Mouse (Mus musculus) midbrain, embryonic 11.5 days (tissue): Measurements from ENCODE around the gene Ide. TPM values are rescaled to one million over a fixed set of nuclear protein-coding genes. Genes with fewer than 3 reads are reported as not detected.
"Not testable (repeated sequence)": the region's sequence is repeated elsewhere in the genome, so short reads cannot be mapped to it uniquely, and the experiment has no call there.

Experiments used
- ATAC-seq: fragments of 200-750 bp; cut with Nextera tagmentation; 2 replicates; pipeline ENCODE4 v1.8.0; 2017; ENCODE audit warnings: moderate TSS enrichment, moderate library complexity; ENCODE audit not compliant: low FRiP score
- DNase-seq: peaks from one replicate; pipeline ENCODE4 v3.0.0; 2015; ENCODE audit warnings: low spot score; ENCODE audit errors: missing footprints
- H3K27ac ChIP-seq: fragments of 300-500 bp; sonication (generic); 2 replicates; pipeline ENCODE4 v1.5.1; 2014; ENCODE audit warnings: low read depth, low read length
- H3K27me3 ChIP-seq: fragments of 300-500 bp; sonication (generic); 2 replicates; pipeline ENCODE4 v1.6.1; 2014; ENCODE audit warnings: mild to moderate bottlenecking, low read length, moderate library complexity, mixed read lengths; ENCODE audit not compliant: control insufficient read depth, insufficient read depth
- H3K36me3 ChIP-seq: fragments of 300-500 bp; sonication (generic); 2 replicates; pipeline ENCODE4 v1.6.1; 2014; ENCODE audit warnings: mild to moderate bottlenecking, low read length, moderate library complexity, mixed read lengths; ENCODE audit not compliant: control insufficient read depth, insufficient read depth
- H3K4me1 ChIP-seq: fragments of 300-500 bp; sonication (generic); 2 replicates; pipeline ENCODE4 v1.6.1; 2014; ENCODE audit warnings: low read length; ENCODE audit not compliant: control insufficient read depth, insufficient read depth
- H3K4me2 ChIP-seq: fragments of 300-500 bp; sonication (generic); 2 replicates; pipeline ENCODE4 v1.6.1; 2014; ENCODE audit warnings: mild to moderate bottlenecking, moderate library complexity
- H3K4me3 ChIP-seq: fragments of 300-500 bp; sonication (generic); 2 replicates; pipeline ENCODE4 v1.5.1; 2014; ENCODE audit warnings: low read depth, low read length
- H3K9ac ChIP-seq: fragments of 300-500 bp; sonication (generic); 2 replicates; pipeline ENCODE4 v1.6.1; 2014; ENCODE audit warnings: low read length
- H3K9me3 ChIP-seq: fragments of 300-500 bp; sonication (generic); 2 replicates; pipeline ENCODE4 v1.6.1; 2016; ENCODE audit warnings: low read length; ENCODE audit not compliant: control insufficient read depth
- WGBS: fragments of 180-500 bp; shearing (Covaris S2); extraction: QIAGEN DNeasy Blood & Tissue Kit; methylation state at CpG from one replicate; pipeline ENCODE4 v1.1.7; 2014; 5-methylcytosine and 5-hydroxymethylcytosine counted together
- polyA plus RNA-seq: library from polyadenylated mRNA; unstranded; fragments of >200 nt; fragmentation: Nextera tagmentation; extraction: Ambion mirVana; gene quantifications from 2 replicates; pipeline ENCODE4 v1.2.1, GENCODE M21; 2014

Ide gene
- polyA plus RNA-seq, 1 experiment from 2014 or later = 59.8 TPM

DNA sequence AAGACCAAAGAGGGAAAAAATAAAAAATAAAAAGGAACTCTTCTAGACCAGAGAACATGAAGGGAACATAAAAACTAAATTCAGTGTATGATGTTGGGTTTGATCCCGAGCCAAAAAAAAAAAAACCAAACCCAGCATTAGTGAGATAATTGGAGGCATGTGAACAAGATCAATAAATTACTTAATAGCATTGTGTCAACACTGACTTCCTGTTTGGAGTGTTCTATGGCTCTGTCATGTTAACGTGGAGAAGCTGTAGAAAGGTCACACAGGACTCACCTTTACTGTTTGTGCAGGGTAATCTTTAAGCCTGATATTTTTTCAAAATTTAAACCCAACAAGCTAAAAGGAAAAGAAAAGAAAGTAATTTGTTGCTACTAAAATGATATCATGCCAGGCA, 94.9 kb downstream of the Ide start:
- Histone ChIP-seq H3K27me3 (no peaks in the 10 kb centered on the region), H3K4me3 (no peak overlapping the region), H3K4me1 (peaks cover 4% of the 10 kb centered on the region), H3K27ac (no peak overlapping the region), H3K9ac (no peak overlapping the region), H3K9me3 (no peaks in the 10 kb centered on the region), H3K4me2 (no peak overlapping the region), H3K36me3 (no peaks in the 10 kb centered on the region)
- DNase-seq (no peak), ATAC-seq (no peak)
- WGBS = 66% methylated on average over 2 of the region's 2 CpGs

- no peak overlapping the region for H3K27ac ChIP-seq
- WGBS = 72% methylated on average over 5 of the region's 5 CpGs
- H3K9me3 ChIP-seq = no peaks in the 10 kb centered on the region
These were observed 96.5 kb downstream of the Ide start for GRCm38 (mm10) chr19:37241201-37241600.

DNA sequence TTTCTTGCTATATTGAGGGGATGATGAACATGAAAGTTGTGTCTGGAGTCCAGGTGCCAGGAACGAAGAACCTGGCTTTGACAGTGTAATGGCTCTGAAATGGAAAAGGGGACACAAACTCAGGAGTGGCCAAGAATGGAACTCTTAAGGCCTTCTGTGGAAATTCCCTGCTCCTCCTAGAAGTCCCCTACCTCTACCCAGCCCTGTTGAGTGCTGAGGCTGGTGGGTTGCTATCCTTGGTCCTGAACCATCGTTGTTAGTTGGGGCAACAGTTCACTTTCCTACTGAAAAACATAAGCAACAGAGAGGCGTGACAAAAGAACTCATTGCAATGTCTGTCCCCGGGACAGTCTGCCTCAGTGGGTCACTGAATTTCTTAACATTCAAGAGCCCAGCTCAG, 98.6 kb downstream of the Ide start:
- H3K36me3 ChIP-seq = no peaks in the 10 kb centered on the region
- 27% methylated on average over 4 of the region's 4 CpGs for WGBS

More at GRCm38 (mm10) chr19:37241201-37241600, 96.5 kb downstream of the Ide start:
- no peak overlapping the region for H3K4me2 ChIP-seq
- H3K9ac ChIP-seq = no peak overlapping the region
- peaks cover 4% of the 10 kb centered on the region for H3K4me1 ChIP-seq
- DNase-seq = no peak
- H3K4me3 ChIP-seq = no peak overlapping the region
- H3K27me3 ChIP-seq = no peaks in the 10 kb centered on the region
- no peaks in the 10 kb centered on the region for H3K36me3 ChIP-seq
- ATAC-seq = no peak

GRCm38 (mm10) chr19:37238651-37239050, 99.0 kb downstream of the Ide start:
- Histone ChIP-seq H3K27me3 (peaks cover 19% of the 10 kb centered on the region), H3K36me3 (no peaks in the 10 kb centered on the region), H3K4me1 (peaks cover 4% of the 10 kb centered on the region), H3K27ac (no peak overlapping the region), H3K9me3 (no peaks in the 10 kb centered on the region), H3K9ac (no peak overlapping the region), H3K4me3 (no peak overlapping the region), H3K4me2 (peak overlapping the region; percentile 6; the same call in 1 of the 2 replicates)
- WGBS = 18% methylated on average over 7 of the region's 7 CpGs
- DNase-seq = peak; percentile 87
- no peak; the same call in 1 of the 2 replicates for ATAC-seq

More for the DNA sequence above, 98.6 kb downstream of the Ide start:
- Histone ChIP-seq H3K4me1 (peaks cover 4% of the 10 kb centered on the region), H3K4me2 (no peak overlapping the region), H3K9ac (no peak overlapping the region), H3K27me3 (peaks cover 14% of the 10 kb centered on the region), H3K9me3 (no peaks in the 10 kb centered on the region), H3K4me3 (no peak overlapping the region), H3K27ac (no peak overlapping the region)
- ATAC-seq (no peak), DNase-seq (peak; percentile 89)

DNA sequence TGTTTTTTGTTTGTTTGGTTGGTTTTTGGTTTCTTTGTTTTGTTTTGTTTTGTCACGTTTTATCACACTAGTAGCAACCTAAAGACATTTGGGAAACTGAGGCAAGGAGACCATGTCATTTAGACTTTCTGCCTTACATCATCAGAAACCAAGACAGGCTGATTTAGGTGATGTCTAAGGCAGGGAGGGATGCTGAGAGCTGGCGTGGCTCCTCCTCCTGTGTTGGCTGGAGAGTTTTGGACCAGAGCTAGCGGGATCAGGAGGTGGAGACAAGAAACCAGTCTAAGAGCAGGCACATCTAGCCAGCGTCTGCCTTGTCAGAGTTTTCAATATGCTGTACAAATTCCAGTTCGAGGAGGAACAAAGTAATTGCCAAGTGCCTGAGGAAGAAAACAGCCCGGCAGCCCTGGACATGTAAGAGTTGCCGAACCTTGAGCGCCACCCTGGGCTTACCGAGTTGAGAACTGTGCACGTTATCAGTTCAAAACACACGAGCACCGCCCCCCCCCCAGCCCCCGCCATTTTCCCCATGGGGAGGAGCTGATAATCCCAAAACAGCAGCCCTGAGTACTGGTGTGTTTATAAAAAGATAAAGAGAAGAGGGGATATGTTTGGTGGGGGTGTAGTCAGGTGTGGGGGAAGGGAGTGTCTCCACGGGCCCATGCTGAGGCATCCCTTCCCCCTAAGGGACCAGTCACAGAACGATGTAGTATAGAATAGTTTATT, 99.8 kb downstream of the Ide start:
- no peaks in the 10 kb centered on the region for H3K36me3 ChIP-seq
- peaks cover 21% of the 10 kb centered on the region for H3K27me3 ChIP-seq
- H3K4me2 ChIP-seq = no peak overlapping the region
- H3K9ac ChIP-seq = no peak overlapping the region
- no peaks in the 10 kb centered on the region for H3K9me3 ChIP-seq
- H3K27ac ChIP-seq = no peak overlapping the region
- ATAC-seq (peak; percentile 38; the same call in 1 of the 2 replicates), DNase-seq (peak; percentile 86)
- H3K4me3 ChIP-seq = no peak overlapping the region
- 8% methylated on average over 15 of the region's 15 CpGs for WGBS
- peaks cover 4% of the 10 kb centered on the region for H3K4me1 ChIP-seq

DNA sequence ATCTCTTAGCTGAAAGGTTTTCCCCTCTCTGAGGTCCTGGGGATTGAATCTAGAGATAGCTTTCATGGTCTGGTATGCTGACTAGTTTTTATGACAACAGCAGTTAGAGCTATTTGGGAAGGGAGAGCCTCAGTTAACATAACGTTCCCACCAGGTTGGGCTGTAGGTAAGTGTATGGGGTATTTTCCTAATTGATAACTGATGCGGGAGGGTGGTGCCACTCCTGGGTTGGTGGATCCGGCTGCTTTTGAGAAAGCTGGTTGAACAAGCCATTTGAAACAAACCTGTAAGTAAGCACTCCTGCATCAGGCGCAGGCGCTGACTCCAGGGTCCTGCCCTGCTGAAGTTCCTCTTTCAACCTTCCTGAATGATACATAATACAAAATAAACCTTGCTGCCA, 100.3 kb downstream of the Ide start:
- no peak overlapping the region for H3K27ac ChIP-seq
- H3K9ac ChIP-seq = no peak overlapping the region
- no peaks in the 10 kb centered on the region for H3K36me3 ChIP-seq
- no peak overlapping the region for H3K4me3 ChIP-seq
- 60% methylated on average over 5 of the region's 5 CpGs for WGBS
- no peak overlapping the region for H3K4me2 ChIP-seq
- ATAC-seq (no peak), DNase-seq (peak; percentile 76)
- no peaks in the 10 kb centered on the region for H3K9me3 ChIP-seq
- H3K27me3 ChIP-seq = peaks cover 24% of the 10 kb centered on the region
- H3K4me1 ChIP-seq = peaks cover 4% of the 10 kb centered on the region

- Histone ChIP-seq H3K4me1 (peaks cover 4% of the 10 kb centered on the region), H3K36me3 (no peaks in the 10 kb centered on the region), H3K9me3 (no peaks in the 10 kb centered on the region), H3K27me3 (peaks cover 24% of the 10 kb centered on the region), H3K9ac (no peak overlapping the region), H3K4me2 (no peak overlapping the region), H3K27ac (no peak overlapping the region), H3K4me3 (no peak overlapping the region)
- 73% methylated on average over 8 of the region's 8 CpGs for WGBS
- ATAC-seq = no peak
- DNase-seq = peak; percentile 76
These were observed 101.8 kb downstream of the Ide start for GRCm38 (mm10) chr19:37235818-37236217.

GRCm38 (mm10) chr19:37233561-37234539, 103.8 kb downstream of the Ide start:
- Histone ChIP-seq H3K4me3 (peak overlapping the region; percentile 43), H3K27ac (no peak overlapping the region), H3K36me3 (no peaks in the 10 kb centered on the region), H3K9me3 (no peaks in the 10 kb centered on the region), H3K4me1 (peaks cover 4% of the 10 kb centered on the region), H3K9ac (peak overlapping the region; percentile 40), H3K4me2 (peak overlapping the region; percentile 78), H3K27me3 (peaks cover 24% of the 10 kb centered on the region)
- ATAC-seq (peak; percentile 59), DNase-seq (peak; percentile 94)
- 4% methylated on average over 63 of the region's 63 CpGs for WGBS

DNA sequence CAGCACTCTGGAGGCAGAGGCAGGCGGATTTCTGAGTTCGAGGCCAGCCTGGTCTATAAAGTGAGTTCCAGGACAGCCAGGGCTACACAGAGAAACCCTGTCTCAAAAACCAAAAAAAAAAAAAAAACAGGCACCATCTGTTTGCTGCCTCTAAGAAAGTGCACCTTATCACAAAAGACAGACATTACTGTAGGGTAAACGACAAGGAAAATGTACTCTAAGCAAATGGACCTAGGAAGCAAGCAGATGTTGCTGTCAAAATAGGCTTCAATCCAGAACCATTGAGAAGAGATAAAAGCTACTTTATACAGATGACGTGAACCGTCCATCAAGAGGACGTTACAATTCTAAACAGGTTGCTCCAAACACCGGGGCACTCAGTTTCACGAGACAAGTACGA, 105.1 kb downstream of the Ide start:
- H3K36me3 ChIP-seq, H3K4me1 ChIP-seq, DNase-seq, H3K9me3 ChIP-seq, H3K4me3 ChIP-seq, H3K4me2 ChIP-seq, ATAC-seq, H3K27ac ChIP-seq, H3K9ac ChIP-seq: not testable (repeated sequence)
- 89% methylated on average over 9 of the region's 9 CpGs for WGBS
- H3K27me3 ChIP-seq = peaks cover 24% of the 10 kb centered on the region
